ENCODE assay signal across 9 mouse cellular contexts in the genomic region with DNA sequence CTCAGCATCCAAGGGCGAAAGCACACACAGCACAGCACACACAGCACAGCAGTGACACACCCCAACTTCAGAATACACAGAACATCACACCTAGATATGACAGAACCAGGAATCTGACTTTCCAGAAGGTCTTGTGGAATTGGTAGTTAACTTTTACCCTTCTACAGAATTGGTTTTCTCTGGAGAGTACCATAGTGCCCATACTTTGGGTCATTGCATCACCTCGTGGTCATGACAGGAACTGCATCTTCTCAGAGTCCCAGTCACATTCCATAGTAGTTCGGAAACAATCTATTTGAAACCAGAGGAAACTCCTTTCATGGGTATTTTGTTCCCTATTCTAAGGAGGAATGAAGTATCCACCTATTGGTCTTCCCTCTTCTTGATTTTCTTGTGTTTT.
DNase-seq lines count a peak whose midpoint lies in the region; ATAC-seq and TF ChIP-seq lines count a peak whose summit lies in the region.
"Had no signal": no experiment of that assay in that cellular context is flagged by ENCODE, and none has a peak within 500 bp of the region (broad histone marks: within the 10 kb centered on the region; RNA-seq: fewer than 3 reads in every experiment).

No protein-coding gene starts in this region.

- peak; percentile 22 for DNase-seq in liver, adult 2 months (ENCODE audit: extremely low read depth, low read depth, low spot score)
- no peak for DNase-seq in liver, embryonic 11.5 days (ENCODE audit: low spot score)
- peak; percentile 53 to 65 for DNase-seq in adrenal gland, adult 18-20 months (ENCODE audit: low spot score in 2 of 2)
- peak; percentile 39 for DNase-seq in left cerebral cortex, adult 11 months (ENCODE audit: low spot score)
- DNase-seq in mesoderm, embryonic 11.5 days (ENCODE audit: low read depth, low spot score) = peak; percentile 56

- WGBS in liver, adult 2 months = 44% methylated on average over 3 of the region's 3 CpGs
- 38% methylated on average over 3 of the region's 3 CpGs for WGBS in liver, embryonic 11.5 days
- 48% methylated on average over 3 of the region's 3 CpGs for WGBS in hindbrain, embryonic 13.5 days
- WGBS in stomach, embryonic 14.5 days = 42% methylated on average over 3 of the region's 3 CpGs

- no peak for ATAC-seq in liver, embryonic 11.5 days (replicated peaks; ENCODE audit: low FRiP score)
- 0 out of 2 replicates have a peak, but pooled peaks have one; percentile 52 for ATAC-seq in erythroid progenitor cell, adult 5-6 weeks (replicated peaks; ENCODE audit: low FRiP score, poor library complexity, severe bottlenecking)
- ATAC-seq in hindbrain, embryonic 13.5 days (ENCODE audit: low FRiP score) = peak; percentile 50; the same call in 1 of the 2 replicates
- ATAC-seq in stomach, embryonic 14.5 days (ENCODE audit: insufficient number of reproducible peaks, insufficient read depth, low FRiP score, low read depth) = peak; percentile 31; the same call in 1 of the 2 replicates

- no peak overlapping the region for H3K27ac ChIP-seq in liver, adult 2 months (replicated peaks; ENCODE audit: insufficient read depth, low read depth, low read length)
- H3K27ac ChIP-seq in liver, embryonic 11.5 days (ENCODE audit: low read depth, low read length) = no peak overlapping the region
- no peak overlapping the region for H3K27ac ChIP-seq in hindbrain, embryonic 13.5 days
- H3K27ac ChIP-seq in stomach, embryonic 14.5 days (ENCODE audit: low read length) = no peak overlapping the region
- H3K27ac ChIP-seq: embryonic facial prominence, embryonic 12.5 days had no signal

- 0 out of 2 replicates have a peak, but pooled peaks cover 3% of the 10 kb centered on the region for H3K4me1 ChIP-seq in liver, adult 2 months (ENCODE audit: control insufficient read depth, insufficient read depth, low read length)
- H3K4me1 ChIP-seq in liver, embryonic 11.5 days (replicated peaks; ENCODE audit: control insufficient read depth, insufficient read depth, low read length) = no peaks in the 10 kb centered on the region
- H3K4me1 ChIP-seq in hindbrain, embryonic 13.5 days (replicated peaks) = no peaks in the 10 kb centered on the region
- no peaks in the 10 kb centered on the region; the same call in 1 of the 2 replicates for H3K4me1 ChIP-seq in stomach, embryonic 14.5 days (ENCODE audit: control insufficient read depth, insufficient read depth, low read length)

- no peak overlapping the region for H3K9ac ChIP-seq in liver, adult 2 months (ENCODE audit: low read depth, low read length)
- no peak overlapping the region for H3K9ac ChIP-seq in liver, embryonic 11.5 days (ENCODE audit: low read depth, low read length)
- H3K9ac ChIP-seq in hindbrain, embryonic 13.5 days = no peak overlapping the region
- no peak overlapping the region for H3K9ac ChIP-seq in stomach, embryonic 14.5 days (replicated peaks; ENCODE audit: low read depth, low read length)
- H3K9ac ChIP-seq: embryonic facial prominence, embryonic 12.5 days had no signal

- TF ChIP-seq CTCF in liver, adult 2 months (IDR thresholded peaks at IDR 0.05; ENCODE audit: low read depth, low read length) = peak; percentile 65

- H3K27me3 ChIP-seq in liver, adult 2 months (ENCODE audit: control insufficient read depth, insufficient read depth, low read length) = no peaks in the 10 kb centered on the region
- no peaks in the 10 kb centered on the region for H3K27me3 ChIP-seq in liver, embryonic 11.5 days (replicated peaks; ENCODE audit: control insufficient read depth, insufficient read depth, low read length)
- no peaks in the 10 kb centered on the region for H3K27me3 ChIP-seq in hindbrain, embryonic 13.5 days
- no peaks in the 10 kb centered on the region for H3K27me3 ChIP-seq in stomach, embryonic 14.5 days (ENCODE audit: control insufficient read depth, insufficient read depth, low read length)
- H3K27me3 ChIP-seq: embryonic facial prominence, embryonic 12.5 days had no signal

- H3K79me2 ChIP-seq in liver, adult 2 months (ENCODE audit: control insufficient read depth, insufficient read depth, low read length) = no peaks in the 10 kb centered on the region

- H3K36me3 ChIP-seq in liver, adult 2 months (ENCODE audit: control insufficient read depth, insufficient read depth, low read length) = no peaks in the 10 kb centered on the region
- H3K36me3 ChIP-seq in liver, embryonic 11.5 days (ENCODE audit: control insufficient read depth, insufficient read depth, low read length) = no peaks in the 10 kb centered on the region
- no peaks in the 10 kb centered on the region; the same call in 1 of the 2 replicates for H3K36me3 ChIP-seq in hindbrain, embryonic 13.5 days
- H3K36me3 ChIP-seq in stomach, embryonic 14.5 days (ENCODE audit: control insufficient read depth, insufficient read depth, low read length) = peaks cover 3% of the 10 kb centered on the region; the same call in 1 of the 2 replicates
- H3K36me3 ChIP-seq: embryonic facial prominence, embryonic 12.5 days had no signal

- no peak overlapping the region for H3K4me2 ChIP-seq in liver, embryonic 11.5 days
- H3K4me2 ChIP-seq in hindbrain, embryonic 13.5 days = no peak overlapping the region
- no peak overlapping the region for H3K4me2 ChIP-seq in stomach, embryonic 14.5 days (replicated peaks; ENCODE audit: low read depth, low read length)
- H3K4me2 ChIP-seq: embryonic facial prominence, embryonic 12.5 days had no signal

- TF ChIP-seq POLR2A in liver, adult 2 months (IDR thresholded peaks at IDR 0.05; ENCODE audit: extremely low read depth, insufficient read depth, low read length) = no peak

- no peak overlapping the region for H3K4me3 ChIP-seq in liver, adult 2 months (ENCODE audit: insufficient read depth, low read depth, low read length)
- no peak overlapping the region for H3K4me3 ChIP-seq in liver, embryonic 11.5 days (ENCODE audit: low read depth, low read length)
- no peak overlapping the region for H3K4me3 ChIP-seq in hindbrain, embryonic 13.5 days
- no peak overlapping the region for H3K4me3 ChIP-seq in stomach, embryonic 14.5 days (ENCODE audit: low read depth, low read length)
- H3K4me3 ChIP-seq: embryonic facial prominence, embryonic 12.5 days had no signal

- no peaks in the 10 kb centered on the region for H3K9me3 ChIP-seq in liver, embryonic 11.5 days (ENCODE audit: control insufficient read depth, low read length)
- H3K9me3 ChIP-seq in hindbrain, embryonic 13.5 days = no peaks in the 10 kb centered on the region
- H3K9me3 ChIP-seq in stomach, embryonic 14.5 days (ENCODE audit: control insufficient read depth, low read depth, low read length) = no peaks in the 10 kb centered on the region
- H3K9me3 ChIP-seq: embryonic facial prominence, embryonic 12.5 days had no signal
